Mouse (Mus musculus): ENCODE data around the gene Cfap44. TPM values are rescaled to one million over a fixed set of nuclear protein-coding genes. Genes with fewer than 3 reads are reported as not detected.

The Cfap44 gene
- polyA plus RNA-seq, 1 experiment, result not detected

DNA sequence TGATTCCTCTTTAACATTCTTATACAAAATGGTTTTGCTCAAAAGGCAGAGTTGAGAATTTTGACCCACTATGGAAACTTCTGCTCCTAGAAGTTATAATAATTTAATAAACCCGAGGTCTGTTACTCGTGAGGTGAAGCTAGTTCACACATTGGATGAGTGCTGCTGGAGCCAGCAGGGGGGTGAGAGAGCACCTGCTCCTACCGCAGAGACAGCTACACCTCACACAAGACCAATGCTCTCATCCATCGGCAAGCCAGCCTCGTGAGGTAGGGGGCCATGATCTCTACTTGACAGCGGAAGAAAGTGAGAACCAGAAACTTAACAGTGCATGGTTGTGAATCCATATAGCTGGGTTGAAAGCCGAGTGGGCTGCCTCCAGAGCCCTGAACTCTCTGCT lies 129.0 kb downstream of the Cfap44 start:
- Histone ChIP-seq H3K4me2 (ENCODE audit: low read depth) (no peak overlapping the region), H3K27me3 (ENCODE audit: control insufficient read depth, insufficient read depth, insufficient read length) (no peaks in the 10 kb centered on the region), H3ac (ENCODE audit: control insufficient read depth, insufficient read length) (no peak overlapping the region), H3K36me3 (ENCODE audit: control insufficient read depth, insufficient read depth) (no peaks in the 10 kb centered on the region), H3K4me3 (no peak overlapping the region), H3K79me2 (ENCODE audit: control insufficient read depth, insufficient read depth) (no peaks in the 10 kb centered on the region)
- TF ChIP-seq MYOD1 (IDR thresholded peaks at IDR 0.05; ENCODE audit: control insufficient read depth in 1 of 3, insufficient read length in 2 of 3, low read depth in 2 of 3) (no peak), TCF3 (IDR thresholded peaks at IDR 0.05; ENCODE audit: insufficient read length, low read depth) (no peak), REST (IDR thresholded peaks at IDR 0.05; ENCODE audit: insufficient read depth, insufficient read length) (no peak), SRF (IDR thresholded peaks at IDR 0.05; ENCODE audit: control insufficient read depth, insufficient read length, low read depth) (no peak), MAX (IDR thresholded peaks at IDR 0.05; ENCODE audit: low read depth) (no peak), TCF12 (IDR thresholded peaks at IDR 0.05; ENCODE audit: insufficient read depth, poor library complexity, severe bottlenecking) (no peak), USF1 (IDR thresholded peaks at IDR 0.05; ENCODE audit: low read depth) (no peak), POLR2AphosphoS2 (IDR thresholded peaks at IDR 0.05; ENCODE audit: insufficient read length, low read depth) (no peak), POLR2A (IDR thresholded peaks at IDR 0.05; ENCODE audit: insufficient read length, low read depth) (no peak), CEBPB (IDR thresholded peaks at IDR 0.05; ENCODE audit: insufficient read depth, poor library complexity, severe bottlenecking) (no peak), E2F4 (IDR thresholded peaks at IDR 0.05; ENCODE audit: insufficient read depth) (no peak), MYOG (IDR thresholded peaks at IDR 0.05; ENCODE audit: control insufficient read depth in 1 of 3, insufficient read depth in 1 of 3, insufficient read length in 2 of 3, low read depth in 2 of 3) (no peak)

DNA sequence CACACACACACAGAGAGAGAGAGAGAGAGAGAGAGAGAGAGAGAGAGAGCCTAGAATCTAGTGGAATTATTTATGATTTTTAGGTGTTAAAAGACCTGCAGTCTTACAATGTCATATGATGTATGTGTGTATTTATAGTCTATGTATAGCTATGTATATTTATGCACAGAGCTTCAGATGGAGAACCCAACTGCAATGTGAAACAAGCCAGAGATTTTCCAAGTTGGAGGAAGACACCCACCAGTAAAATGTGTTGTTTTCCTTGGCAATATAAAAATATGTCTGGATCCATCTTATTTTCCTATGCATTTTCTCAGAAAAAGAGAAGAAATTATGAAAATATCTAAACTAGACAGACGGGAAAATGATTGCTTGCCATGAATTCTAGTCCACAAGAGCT lies 131.4 kb downstream of the Cfap44 start:
- Histone ChIP-seq H3ac (ENCODE audit: control insufficient read depth, insufficient read length) (no peak overlapping the region), H3K79me2 (ENCODE audit: control insufficient read depth, insufficient read depth) (no peaks in the 10 kb centered on the region), H3K4me2 (ENCODE audit: low read depth) (no peak overlapping the region), H3K27me3 (ENCODE audit: control insufficient read depth, insufficient read depth, insufficient read length) (no peaks in the 10 kb centered on the region), H3K36me3 (ENCODE audit: control insufficient read depth, insufficient read depth) (no peaks in the 10 kb centered on the region), H3K4me3 (no peak overlapping the region)
- TF ChIP-seq TCF3 (IDR thresholded peaks at IDR 0.05; ENCODE audit: insufficient read length, low read depth) (no peak), MYOD1 (IDR thresholded peaks at IDR 0.05; ENCODE audit: control insufficient read depth in 1 of 3, insufficient read length in 2 of 3, low read depth in 2 of 3) (no peak), TCF12 (IDR thresholded peaks at IDR 0.05; ENCODE audit: insufficient read depth, poor library complexity, severe bottlenecking) (no peak), CEBPB (IDR thresholded peaks at IDR 0.05; ENCODE audit: insufficient read depth, poor library complexity, severe bottlenecking) (no peak), MYOG (IDR thresholded peaks at IDR 0.05; ENCODE audit: control insufficient read depth in 1 of 3, insufficient read depth in 1 of 3, insufficient read length in 2 of 3, low read depth in 2 of 3) (no peak), POLR2AphosphoS2 (IDR thresholded peaks at IDR 0.05; ENCODE audit: insufficient read length, low read depth) (no peak), REST (IDR thresholded peaks at IDR 0.05; ENCODE audit: insufficient read depth, insufficient read length) (no peak)

DNA sequence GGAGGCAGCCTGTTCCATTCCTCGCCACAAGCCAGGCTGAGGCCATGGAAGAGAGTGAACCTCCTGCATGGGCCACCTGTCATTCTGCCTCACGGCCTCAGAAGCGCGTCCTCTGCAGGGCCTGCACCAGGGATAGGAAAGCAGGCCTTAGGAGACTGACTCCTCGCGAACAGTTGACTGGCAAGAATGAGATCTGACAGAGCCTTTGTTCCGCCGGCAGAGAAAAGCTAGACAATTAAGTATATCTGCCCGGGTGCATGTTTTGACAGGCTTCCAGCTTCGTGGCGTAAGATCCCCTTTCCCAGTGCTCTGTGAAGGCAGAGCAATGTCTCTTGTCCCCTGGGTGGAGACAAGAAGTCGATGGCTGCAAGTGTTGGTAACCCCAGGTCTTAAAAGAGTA lies 132.1 kb downstream of the Cfap44 start:
- H3K4me2 ChIP-seq (ENCODE audit: low read depth), result no peak overlapping the region
- H3K4me3 ChIP-seq, result no peak overlapping the region
- TF ChIP-seq REST (IDR thresholded peaks at IDR 0.05; ENCODE audit: insufficient read depth, insufficient read length) (no peak), POLR2A (IDR thresholded peaks at IDR 0.05; ENCODE audit: insufficient read length, low read depth) (no peak), E2F4 (IDR thresholded peaks at IDR 0.05; ENCODE audit: insufficient read depth) (no peak), MAX (IDR thresholded peaks at IDR 0.05; ENCODE audit: low read depth) (no peak), CEBPB (IDR thresholded peaks at IDR 0.05; ENCODE audit: insufficient read depth, poor library complexity, severe bottlenecking) (no peak), POLR2AphosphoS2 (IDR thresholded peaks at IDR 0.05; ENCODE audit: insufficient read length, low read depth) (no peak), SRF (IDR thresholded peaks at IDR 0.05; ENCODE audit: control insufficient read depth, insufficient read length, low read depth) (no peak), MYOD1 (IDR thresholded peaks at IDR 0.05; ENCODE audit: control insufficient read depth in 1 of 3, insufficient read length in 2 of 3, low read depth in 2 of 3) (no peak), TCF12 (IDR thresholded peaks at IDR 0.05; ENCODE audit: insufficient read depth, poor library complexity, severe bottlenecking) (no peak), MYOG (IDR thresholded peaks at IDR 0.05; ENCODE audit: control insufficient read depth in 1 of 3, insufficient read depth in 1 of 3, insufficient read length in 2 of 3, low read depth in 2 of 3) (no peak), TCF3 (IDR thresholded peaks at IDR 0.05; ENCODE audit: insufficient read length, low read depth) (no peak), USF1 (IDR thresholded peaks at IDR 0.05; ENCODE audit: low read depth) (no peak)
- H3K27me3 ChIP-seq (ENCODE audit: control insufficient read depth, insufficient read depth, insufficient read length), result no peaks in the 10 kb centered on the region
- no peaks in the 10 kb centered on the region for H3K79me2 ChIP-seq (ENCODE audit: control insufficient read depth, insufficient read depth)
- H3ac ChIP-seq (ENCODE audit: control insufficient read depth, insufficient read length), result no peak overlapping the region
- H3K36me3 ChIP-seq (ENCODE audit: control insufficient read depth, insufficient read depth), result no peaks in the 10 kb centered on the region

DNA sequence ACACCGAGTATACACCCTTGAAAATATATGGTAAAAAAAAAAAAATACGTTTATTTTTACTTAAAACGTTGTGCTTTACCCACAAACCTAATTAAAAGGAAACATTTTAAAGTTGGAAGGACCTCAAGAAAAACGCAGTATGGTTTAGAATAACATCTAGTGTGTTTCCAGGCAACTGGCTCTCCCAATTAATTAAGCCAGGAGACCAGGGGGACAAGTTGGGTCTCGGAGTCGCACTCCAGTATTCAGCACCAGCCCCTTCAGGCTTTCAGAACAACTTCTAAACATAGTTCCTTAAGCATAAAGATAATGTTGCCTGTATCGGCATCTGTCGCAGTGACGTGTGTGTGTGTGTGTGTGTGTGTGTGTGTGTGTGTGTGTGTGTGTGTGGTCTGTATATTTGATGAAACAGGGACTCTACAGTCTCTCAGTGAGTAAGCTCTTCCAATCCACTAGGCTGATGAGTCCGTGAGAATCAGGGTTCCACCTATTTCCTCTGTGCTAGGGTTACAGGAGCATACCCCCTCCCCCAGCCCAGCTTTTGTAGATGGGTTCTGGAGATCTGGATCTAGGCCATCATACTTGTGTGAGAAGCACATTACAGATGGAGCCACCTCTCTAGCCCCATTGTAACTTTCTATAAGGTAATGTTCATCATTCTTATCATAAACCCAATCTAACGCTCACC lies 132.8 kb downstream of the Cfap44 start:
- no peak overlapping the region for H3K4me3 ChIP-seq
- no peaks in the 10 kb centered on the region for H3K79me2 ChIP-seq (ENCODE audit: control insufficient read depth, insufficient read depth)
- TF ChIP-seq POLR2AphosphoS2 (IDR thresholded peaks at IDR 0.05; ENCODE audit: insufficient read length, low read depth) (no peak), TCF12 (IDR thresholded peaks at IDR 0.05; ENCODE audit: insufficient read depth, poor library complexity, severe bottlenecking) (no peak), MYOG (IDR thresholded peaks at IDR 0.05; ENCODE audit: control insufficient read depth in 1 of 3, insufficient read depth in 1 of 3, insufficient read length in 2 of 3, low read depth in 2 of 3) (no peak), REST (IDR thresholded peaks at IDR 0.05; ENCODE audit: insufficient read depth, insufficient read length) (no peak), CEBPB (IDR thresholded peaks at IDR 0.05; ENCODE audit: insufficient read depth, poor library complexity, severe bottlenecking) (no peak), MAX (IDR thresholded peaks at IDR 0.05; ENCODE audit: low read depth) (no peak)
- H3K36me3 ChIP-seq (ENCODE audit: control insufficient read depth, insufficient read depth), result no peaks in the 10 kb centered on the region
- H3K4me2 ChIP-seq (ENCODE audit: low read depth), result no peak overlapping the region
- no peak overlapping the region for H3ac ChIP-seq (ENCODE audit: control insufficient read depth, insufficient read length)
- no peaks in the 10 kb centered on the region for H3K27me3 ChIP-seq (ENCODE audit: control insufficient read depth, insufficient read depth, insufficient read length)

DNA sequence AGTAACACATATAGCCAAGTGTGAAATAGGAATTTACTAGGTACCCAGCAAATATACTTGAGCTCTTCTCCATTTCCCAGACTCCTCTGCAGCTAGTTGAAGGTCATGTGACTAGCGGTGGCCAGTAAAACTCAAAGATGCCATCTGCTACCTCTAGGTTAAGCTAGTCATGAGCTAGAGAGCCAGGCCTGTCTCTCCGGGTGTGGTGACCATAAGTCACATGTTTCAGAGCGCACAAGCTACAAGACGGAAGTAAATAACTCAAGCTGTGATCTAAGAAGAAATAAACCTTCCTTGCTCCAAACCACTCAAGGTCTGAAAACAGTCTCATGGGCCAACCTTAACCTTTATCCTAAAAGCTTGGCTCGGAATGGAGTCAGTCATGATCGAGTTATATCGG lies 134.4 kb downstream of the Cfap44 start:
- H3K79me2 ChIP-seq (ENCODE audit: control insufficient read depth, insufficient read depth), result no peaks in the 10 kb centered on the region
- TF ChIP-seq SRF (IDR thresholded peaks at IDR 0.05; ENCODE audit: control insufficient read depth, insufficient read length, low read depth) (no peak), REST (IDR thresholded peaks at IDR 0.05; ENCODE audit: insufficient read depth, insufficient read length) (no peak), USF1 (IDR thresholded peaks at IDR 0.05; ENCODE audit: low read depth) (no peak), E2F4 (IDR thresholded peaks at IDR 0.05; ENCODE audit: insufficient read depth) (no peak), POLR2AphosphoS2 (IDR thresholded peaks at IDR 0.05; ENCODE audit: insufficient read length, low read depth) (no peak), TCF3 (IDR thresholded peaks at IDR 0.05; ENCODE audit: insufficient read length, low read depth) (no peak), CEBPB (IDR thresholded peaks at IDR 0.05; ENCODE audit: insufficient read depth, poor library complexity, severe bottlenecking) (no peak), MYOD1 (IDR thresholded peaks at IDR 0.05; ENCODE audit: control insufficient read depth in 1 of 3, insufficient read length in 2 of 3, low read depth in 2 of 3) (no peak)
- no peak overlapping the region for H3ac ChIP-seq (ENCODE audit: control insufficient read depth, insufficient read length)
- H3K27me3 ChIP-seq (ENCODE audit: control insufficient read depth, insufficient read depth, insufficient read length), result no peaks in the 10 kb centered on the region
- no peak overlapping the region for H3K4me2 ChIP-seq (ENCODE audit: low read depth)
- no peaks in the 10 kb centered on the region for H3K36me3 ChIP-seq (ENCODE audit: control insufficient read depth, insufficient read depth)
- no peak overlapping the region for H3K4me3 ChIP-seq
